Mouse (Mus musculus) adrenal gland, adult (tissue): ENCODE results near the gene Pip4k2a.

Experiments
- DNase-seq, 2 experiments: peaks; one replicate each; pipeline ENCODE4 v3.0.0; 2022 to 2023; ENCODE audit warnings: low spot score in 1 of 2; ENCODE audit not compliant: inconsistent age in 2 of 2

Gene Pip4k2a

GRCm38 (mm10) chr2:18928597-18929257 lies 69.2 kb downstream of the Pip4k2a start:
- DNase-seq, result no peak

GRCm38 (mm10) chr2:18928196-18928595 lies 69.7 kb downstream of the Pip4k2a start:
- DNase-seq, result no peak

- DNase-seq, result no peak
These were observed 73.9 kb downstream of the Pip4k2a start for GRCm38 (mm10) chr2:18923806-18924595.

GRCm38 (mm10) chr2:18923098-18923649 lies 74.8 kb downstream of the Pip4k2a start:
- no peak for DNase-seq

- DNase-seq, result no peak
These were observed 76.3 kb downstream of the Pip4k2a start for GRCm38 (mm10) chr2:18921570-18922180.

GRCm38 (mm10) chr2:18920461-18920877 lies 77.5 kb downstream of the Pip4k2a start:
- DNase-seq, result no peak

- no peak for DNase-seq
These were observed 78.0 kb downstream of the Pip4k2a start for GRCm38 (mm10) chr2:18919797-18920354.

- no peak for DNase-seq
These were observed 80.1 kb downstream of the Pip4k2a start for GRCm38 (mm10) chr2:18917838-18918237.

GRCm38 (mm10) chr2:18917380-18917750 lies 80.6 kb downstream of the Pip4k2a start:
- peak in 1 of 2 experiments; percentile 57 for DNase-seq

- DNase-seq, result no peak
These were observed 81.1 kb downstream of the Pip4k2a start for GRCm38 (mm10) chr2:18916615-18917379.

GRCm38 (mm10) chr2:18916042-18916407 lies 81.9 kb downstream of the Pip4k2a start:
- no peak for DNase-seq

- peak; percentile 28 to 49 for DNase-seq
These were observed 82.4 kb downstream of the Pip4k2a start for GRCm38 (mm10) chr2:18915372-18916041.

- no peak for DNase-seq
These were observed 83.2 kb downstream of the Pip4k2a start for GRCm38 (mm10) chr2:18914750-18915149.

GRCm38 (mm10) chr2:18913642-18914041 lies 84.3 kb downstream of the Pip4k2a start:
- no peak for DNase-seq

- no peak for DNase-seq
These were observed 86.5 kb downstream of the Pip4k2a start for GRCm38 (mm10) chr2:18911251-18911934.

GRCm38 (mm10) chr2:18910209-18910608 lies 87.7 kb downstream of the Pip4k2a start:
- DNase-seq, result no peak

GRCm38 (mm10) chr2:18909713-18910112 lies 88.2 kb downstream of the Pip4k2a start:
- DNase-seq, result peak in 1 of 2 experiments; percentile 43

GRCm38 (mm10) chr2:18907269-18907668 lies 90.7 kb downstream of the Pip4k2a start:
- no peak for DNase-seq

- DNase-seq, result no peak
These were observed 91.4 kb downstream of the Pip4k2a start for GRCm38 (mm10) chr2:18906421-18907084.
